10 mouse cellular contexts compared by ENCODE assay signal in genomic region chr6:142757976-142758375, GRCm38 (mm10). TPM values are rescaled to one million over a fixed set of nuclear protein-coding genes. Genes with fewer than 3 reads are reported as not detected.
DNase-seq lines count a peak whose midpoint lies in the region; ATAC-seq and TF ChIP-seq lines count a peak whose summit lies in the region.
"Had no signal": no experiment of that assay in that cellular context is flagged by ENCODE, and none has a peak within 500 bp of the region (broad histone marks: within the 10 kb centered on the region; RNA-seq: fewer than 3 reads in every experiment).

No protein-coding gene starts in this region.

- TF ChIP-seq CTCF in CH12.LX (conservative IDR thresholded peaks at IDR 0.05 in 1 of 2, IDR thresholded peaks at IDR 0.05 in 1 of 2; ENCODE audit: low read depth in 2 of 2, low read length in 2 of 2), result no peak

- H3K4me2 ChIP-seq in heart, embryonic 11.5 days, result peak overlapping the region; percentile 72
- H3K4me2 ChIP-seq in CH12.LX (ENCODE audit: insufficient read depth, low read depth, poor library complexity, severe bottlenecking), result peak overlapping the region; percentile 87
- H3K4me2 ChIP-seq in forebrain, embryonic 16.5 days (ENCODE audit: low read length), result peak overlapping the region; percentile 66
- peak overlapping the region; percentile 61 for H3K4me2 ChIP-seq in liver, embryonic 16.5 days (ENCODE audit: low read depth, low read length)

- peak overlapping the region; percentile 83 for H3K4me3 ChIP-seq in heart, embryonic 11.5 days (ENCODE audit: low read depth, low read length)
- H3K4me3 ChIP-seq in CH12.LX (replicated peaks in 1 of 3; ENCODE audit: low read depth in 2 of 3, low read length in 2 of 3, poor library complexity in 1 of 3), result peak overlapping the region; percentile 39 to 80 (median 66)
- peak overlapping the region; percentile 89 for H3K4me3 ChIP-seq in forebrain, embryonic 16.5 days (replicated peaks; ENCODE audit: low read length)
- H3K4me3 ChIP-seq in liver, embryonic 16.5 days (ENCODE audit: low read depth, low read length), result peak overlapping the region; percentile 96

- no peaks in the 10 kb centered on the region for H3K9me3 ChIP-seq in heart, embryonic 11.5 days (replicated peaks; ENCODE audit: control insufficient read depth, low read length)
- no peaks in the 10 kb centered on the region for H3K9me3 ChIP-seq in CH12.LX (replicated peaks; ENCODE audit: low read length)
- no peaks in the 10 kb centered on the region for H3K9me3 ChIP-seq in forebrain, embryonic 16.5 days (ENCODE audit: control insufficient read depth, low read length)
- H3K9me3 ChIP-seq in liver, embryonic 16.5 days (replicated peaks; ENCODE audit: control insufficient read depth, low read length), result no peaks in the 10 kb centered on the region

- peaks cover 11% of the 10 kb centered on the region; the same call in 1 of the 2 replicates for H3K4me1 ChIP-seq in heart, embryonic 11.5 days (ENCODE audit: control insufficient read depth, insufficient read depth, low read length)
- peaks cover 0 to 23% of the 10 kb centered on the region in 2 experiments; a peak in 3 of 4 replicates for H3K4me1 ChIP-seq in CH12.LX (ENCODE audit: control insufficient read depth in 1 of 2, insufficient read depth in 2 of 2)
- peaks cover 14% of the 10 kb centered on the region for H3K4me1 ChIP-seq in forebrain, embryonic 16.5 days (replicated peaks; ENCODE audit: control insufficient read depth, insufficient read depth, low read length)
- peaks cover 18% of the 10 kb centered on the region for H3K4me1 ChIP-seq in liver, embryonic 16.5 days (ENCODE audit: control insufficient read depth, low read depth, low read length)

- intact Hi-C loops in heart, postnatal 25 days (cut with DNase I), result loop anchor here (5.0 to 10.0 kb wide), 2 partner anchors 371 to 413 kb away; partner anchors contain the start of genes Golt1b, Pyroxd1 and Recql

- no peak for TF ChIP-seq RAD21 in CH12.LX (IDR thresholded peaks at IDR 0.05; ENCODE audit: low read depth, low read length)

- no peaks in the 10 kb centered on the region for H3K27me3 ChIP-seq in heart, embryonic 11.5 days (ENCODE audit: control insufficient read depth, insufficient read depth, low read length)
- peaks cover 22% of the 10 kb centered on the region for H3K27me3 ChIP-seq in CH12.LX (replicated peaks)
- peaks cover 5% of the 10 kb centered on the region; the same call in 1 of the 2 replicates for H3K27me3 ChIP-seq in forebrain, embryonic 16.5 days (replicated peaks; ENCODE audit: control insufficient read depth, insufficient read depth, low read length)
- H3K27me3 ChIP-seq in liver, embryonic 16.5 days (ENCODE audit: control insufficient read depth, insufficient read depth, low read depth, low read length), result no peaks in the 10 kb centered on the region

- in situ Hi-C loops in CH12.LX (cut with MboI; ENCODE audit: low pct_ligation_motif_present, low pct_unique_long_range_greater_than_20kb, low sequenced_read_pairs), result no loop called here

- H3K36me3 ChIP-seq in heart, embryonic 11.5 days (ENCODE audit: control insufficient read depth, insufficient read depth, low read length), result peaks cover 3% of the 10 kb centered on the region; the same call in 1 of the 2 replicates
- peaks cover 11 to 47% of the 10 kb centered on the region in 2 experiments for H3K36me3 ChIP-seq in CH12.LX (replicated peaks in 1 of 2; ENCODE audit: control insufficient read depth in 1 of 2, insufficient read depth in 1 of 2, low read length in 1 of 2)
- 0 out of 2 replicates have a peak, but pooled peaks cover 3% of the 10 kb centered on the region for H3K36me3 ChIP-seq in forebrain, embryonic 16.5 days (ENCODE audit: control insufficient read depth, insufficient read depth)
- H3K36me3 ChIP-seq in liver, embryonic 16.5 days (ENCODE audit: control insufficient read depth, insufficient read depth), result peaks cover 36% of the 10 kb centered on the region

- peaks cover 4% of the 10 kb centered on the region for H3K79me2 ChIP-seq in CH12.LX (replicated peaks; ENCODE audit: control insufficient read depth, extremely low read depth, insufficient read depth, poor library complexity, severe bottlenecking)

- TF ChIP-seq EP300 in CH12.LX (IDR thresholded peaks at IDR 0.05; ENCODE audit: low read length), result no peak

- no peak for ATAC-seq in heart, embryonic 11.5 days (replicated peaks; ENCODE audit: insufficient number of reproducible peaks, low FRiP score, low TSS enrichment)
- no peak for ATAC-seq in forebrain, embryonic 16.5 days
- ATAC-seq in liver, embryonic 16.5 days (ENCODE audit: low read depth), result no peak

- 72% methylated on average over 6 of the region's 6 CpGs for WGBS in heart, embryonic 11.5 days (ENCODE audit: insufficient replicate concordance)
- WGBS in forebrain, embryonic 16.5 days, result 93% methylated on average over 6 of the region's 6 CpGs
- WGBS in liver, embryonic 16.5 days (ENCODE audit: insufficient replicate concordance), result 55% methylated on average over 6 of the region's 6 CpGs

- dilution Hi-C loops in CH12.LX (cut with MboI; ENCODE audit: extremely low pct_ligation_motif_present, extremely low pct_unique_long_range_greater_than_20kb, low sequenced_read_pairs), result no loop called here

- H3K9ac ChIP-seq in heart, embryonic 11.5 days (ENCODE audit: low read depth, low read length), result peak overlapping the region; percentile 4
- H3K9ac ChIP-seq in CH12.LX (ENCODE audit: insufficient read depth, low read depth), result peak overlapping the region; percentile 75
- H3K9ac ChIP-seq in forebrain, embryonic 16.5 days (replicated peaks; ENCODE audit: low read depth, low read length), result 0 out of 2 replicates have a peak overlapping the region, but pooled peaks have one; percentile 94
- peak overlapping the region; percentile 98 for H3K9ac ChIP-seq in liver, embryonic 16.5 days (ENCODE audit: low read depth, low read length)

- no peak for TF ChIP-seq POLR2A in CH12.LX (IDR thresholded peaks at IDR 0.05; ENCODE audit: low read depth, low read length)

- H3K27ac ChIP-seq in heart, embryonic 11.5 days (ENCODE audit: low read depth, low read length), result peak overlapping the region; percentile 42; the same call in 1 of the 2 replicates
- no peak overlapping the region for H3K27ac ChIP-seq in CH12.LX (ENCODE audit: insufficient read depth, low read depth)
- H3K27ac ChIP-seq in forebrain, embryonic 16.5 days (ENCODE audit: low read length), result no peak overlapping the region
- H3K27ac ChIP-seq in liver, embryonic 16.5 days (ENCODE audit: low read length), result peak overlapping the region; percentile 99

- DNase-seq in heart, postnatal 25 days (ENCODE audit: low spot score), result no peak
- no peak for DNase-seq in CH12.LX (ENCODE audit: extremely low read depth)
- no peak for DNase-seq in cerebellum, postnatal 36 days
- no peak for DNase-seq in urinary bladder, postnatal 36 days (ENCODE audit: low spot score in 2 of 2)
- DNase-seq in right cerebral cortex, postnatal 36 days (ENCODE audit: low spot score in 2 of 2), result no peak

TF ChIP-seq in CH12.LX, 34 proteins besides CTCF, POLR2A, EP300 and RAD21 (continues in another document):
- TF ChIP-seq CHD1 (IDR thresholded peaks at IDR 0.05; ENCODE audit: low read depth, low read length) (no peak), TBP (conservative IDR thresholded peaks at IDR 0.05; ENCODE audit: low read depth, low read length) (no peak), UBTF (IDR thresholded peaks at IDR 0.05; ENCODE audit: low read depth, low read length) (no peak), POLR2AphosphoS2 (IDR thresholded peaks at IDR 0.05; ENCODE audit: low read depth, low read length) (no peak), HCFC1 (IDR thresholded peaks at IDR 0.05; ENCODE audit: low read depth, low read length) (no peak), TCF12 (IDR thresholded peaks at IDR 0.05; ENCODE audit: low read depth, low read length) (no peak), SIN3A (IDR thresholded peaks at IDR 0.05; ENCODE audit: low read length) (no peak), IRF4 (IDR thresholded peaks at IDR 0.05; ENCODE audit: low read depth, low read length) (no peak), JUN (IDR thresholded peaks at IDR 0.05; ENCODE audit: insufficient read depth, low read depth, low read length) (no peak), ZKSCAN1 (IDR thresholded peaks at IDR 0.05; ENCODE audit: borderline replicate concordance, low read depth, low read length) (no peak), MYC (IDR thresholded peaks at IDR 0.05; ENCODE audit: low read depth, low read length) (no peak), GABPA (IDR thresholded peaks at IDR 0.05; ENCODE audit: insufficient replicate concordance, low read depth, low read length) (no peak), BHLHE40 (IDR thresholded peaks at IDR 0.05; ENCODE audit: low read depth, low read length) (no peak), USF1 (IDR thresholded peaks at IDR 0.05; ENCODE audit: low read depth, low read length) (no peak), ETS1 (conservative IDR thresholded peaks at IDR 0.05; ENCODE audit: low read depth, low read length) (no peak), MEF2A (IDR thresholded peaks at IDR 0.05; ENCODE audit: borderline replicate concordance, low read depth, low read length) (no peak), SMC3 (IDR thresholded peaks at IDR 0.05; ENCODE audit: low read depth, low read length) (no peak)

RNA-seq across cellular contexts. Expression of gene Cmas, which starts 1.5 kb away (rescaled TPM):
- polyA plus RNA-seq in heart, embryonic 11.5 days (2014; fragmentation: Nextera tagmentation; extraction: Ambion mirVana), result 117 and 126 TPM in 2 replicates
- 10 to 100 TPM; 33.5 to 34.8 TPM for total RNA-seq in heart, postnatal 25 days (2021)
- total RNA-seq in CH12.LX (2012; rRNA removed), result 37.3 and 39.5 TPM in 2 replicates
- 62.4 and 66.7 TPM in 2 replicates for total RNA-seq in CH12.LX (2014; rRNA removed)
- 63.9 and 65.7 TPM in 2 replicates for polyA plus RNA-seq in CH12.LX (2012; ENCODE audit: insufficient read length, low read depth)
- 139 and 150 TPM in 2 replicates for polyA plus RNA-seq in forebrain, embryonic 16.5 days (2015; fragmentation: Nextera tagmentation; extraction: Ambion mirVana)
- polyA plus RNA-seq in liver, embryonic 16.5 days (2015; fragmentation: Nextera tagmentation; extraction: Ambion mirVana), result 156 and 159 TPM in 2 replicates

RNA-seq across cellular contexts. Expression of gene Sult6b2, which starts 46.3 kb away (rescaled TPM):
- 0.14 TPM in 1 of 2 replicates, not detected in the other for polyA plus RNA-seq in heart, embryonic 11.5 days (2014; fragmentation: Nextera tagmentation; extraction: Ambion mirVana)
- total RNA-seq in heart, postnatal 25 days (2021), result under 1 TPM in 1 of 2 experiments, not detected in 1; 0.23 TPM
- total RNA-seq in CH12.LX (2012; rRNA removed) (0.08 and 0.25 TPM in 2 replicates), CH12.LX (2014; rRNA removed) (0.49 and 0.54 TPM in 2 replicates)
- polyA plus RNA-seq in CH12.LX (2012; ENCODE audit: insufficient read length, low read depth), result 1.1 and 1.8 TPM in 2 replicates
- polyA plus RNA-seq in forebrain, embryonic 16.5 days (2015; fragmentation: Nextera tagmentation; extraction: Ambion mirVana), result 0.11 and 0.28 TPM in 2 replicates
- 0.06 and 0.14 TPM in 2 replicates for polyA plus RNA-seq in liver, embryonic 16.5 days (2015; fragmentation: Nextera tagmentation; extraction: Ambion mirVana)
- total RNA-seq: adrenal gland, postnatal 4 days had no signal
- polyA plus RNA-seq: kidney, adult 2 months had no signal

RNA-seq across cellular contexts. Expression of gene Abcc9, which starts 55.9 kb away (rescaled TPM):
- 21.1 and 21.6 TPM in 2 replicates for polyA plus RNA-seq in heart, embryonic 11.5 days (2014; fragmentation: Nextera tagmentation; extraction: Ambion mirVana)
- total RNA-seq in heart, postnatal 25 days (2021), result 100 to 1,000 TPM; 215 to 223 TPM
- not detected in 2 replicates for total RNA-seq in CH12.LX (2012; rRNA removed)
- not detected in 2 replicates for total RNA-seq in CH12.LX (2014; rRNA removed)
- polyA plus RNA-seq in CH12.LX (2012; ENCODE audit: insufficient read length, low read depth), result not detected in 2 replicates
- 2.7 and 3.2 TPM in 2 replicates for polyA plus RNA-seq in forebrain, embryonic 16.5 days (2015; fragmentation: Nextera tagmentation; extraction: Ambion mirVana)
- polyA plus RNA-seq in liver, embryonic 16.5 days (2015; fragmentation: Nextera tagmentation; extraction: Ambion mirVana), result 1.5 and 2.1 TPM in 2 replicates

Comparison
In these comparisons a context has a peak if more than half of its experiments do, and no peak if none do; other contexts are left out.
1. H3K27ac ChIP-seq: peak in heart, embryonic 11.5 days (single experiment) and liver, embryonic 16.5 days (single experiment); none in CH12.LX (single experiment) and forebrain, embryonic 16.5 days (single experiment).
2. H3K9ac ChIP-seq: peak in every context shown above with its lines; median percentile 98 in liver, embryonic 16.5 days; 94 in forebrain, embryonic 16.5 days; 75 in CH12.LX; 4 in heart, embryonic 11.5 days.
3. Peak in every context shown above with its lines, with median percentiles within 50 percentile points of each other: H3K4me2 ChIP-seq and H3K4me3 ChIP-seq.